Mouse (Mus musculus) right cerebral cortex, postnatal 10 days (tissue): Measurements from ENCODE around the gene Hlcs.
A peak's percentile ranks its signal among the peaks of the same experiment; 100 is the strongest.
"Not testable (repeated sequence)": the region's sequence is repeated elsewhere in the genome, so short reads cannot be mapped to it uniquely, and the experiment has no call there.

Experiments used
- DNase-seq, 2 experiments: peaks; one replicate each; pipeline ENCODE4 v3.0.0; 2021; ENCODE audit warnings: low spot score in 2 of 2

Gene Hlcs

GRCm38 (mm10) chr16:94313229-94314030 is at the start of gene Hlcs:
Gene Hlcs, minus strand, starts transcription at chr16:94313571.
- DNase-seq = peak; percentile 98 to 99

GRCm38 (mm10) chr16:94362174-94362873 is 49.0 kb upstream of the Hlcs start:
- peak; percentile 85 to 92 for DNase-seq

GRCm38 (mm10) chr16:94360578-94361350 is 47.4 kb upstream of the Hlcs start:
- DNase-seq = no peak

- DNase-seq = no peak
Measured at GRCm38 (mm10) chr16:94358091-94358490, 44.7 kb upstream of the Hlcs start.

- DNase-seq = no peak
Measured at GRCm38 (mm10) chr16:94356776-94357494, 43.6 kb upstream of the Hlcs start.

- DNase-seq = no peak
Measured at GRCm38 (mm10) chr16:94356046-94356445, 42.7 kb upstream of the Hlcs start.

GRCm38 (mm10) chr16:94354450-94354849 is 41.1 kb upstream of the Hlcs start:
- peak; percentile 46 to 56 for DNase-seq

GRCm38 (mm10) chr16:94350287-94350677 is 36.9 kb upstream of the Hlcs start:
- DNase-seq = no peak

GRCm38 (mm10) chr16:94349588-94350286 is 36.4 kb upstream of the Hlcs start:
- no peak for DNase-seq

- DNase-seq = no peak
Measured at GRCm38 (mm10) chr16:94348779-94349178, 35.4 kb upstream of the Hlcs start.

GRCm38 (mm10) chr16:94347080-94347731 is 33.8 kb upstream of the Hlcs start:
- no peak for DNase-seq

- DNase-seq = no peak
Measured at GRCm38 (mm10) chr16:94345733-94346132, 32.4 kb upstream of the Hlcs start.

GRCm38 (mm10) chr16:94339164-94340160 is 26.1 kb upstream of the Hlcs start:
- DNase-seq = not testable (repeated sequence)

GRCm38 (mm10) chr16:94335656-94336055 is 22.3 kb upstream of the Hlcs start:
- no peak for DNase-seq

- peak in 1 of 2 experiments; percentile 39 for DNase-seq
Measured at GRCm38 (mm10) chr16:94331886-94332252, 18.5 kb upstream of the Hlcs start.

- no peak for DNase-seq
Measured at GRCm38 (mm10) chr16:94331233-94331885, 18.0 kb upstream of the Hlcs start.

GRCm38 (mm10) chr16:94330429-94330828 is 17.1 kb upstream of the Hlcs start:
- DNase-seq = no peak
